Mouse (Mus musculus): ENCODE results near the gene Atp9a.
A peak's percentile ranks its signal among the peaks of the same experiment; 100 is the strongest.

Gene Atp9a

GRCm38 (mm10) chr2:168640460-168640859, 101.7 kb downstream of the Atp9a start:
- DNase-seq (ENCODE audit: extremely low spot score): no peak

- DNase-seq (ENCODE audit: extremely low spot score): no peak
Observed at GRCm38 (mm10) chr2:168634881-168635280, 107.3 kb downstream of the Atp9a start.

DNA sequence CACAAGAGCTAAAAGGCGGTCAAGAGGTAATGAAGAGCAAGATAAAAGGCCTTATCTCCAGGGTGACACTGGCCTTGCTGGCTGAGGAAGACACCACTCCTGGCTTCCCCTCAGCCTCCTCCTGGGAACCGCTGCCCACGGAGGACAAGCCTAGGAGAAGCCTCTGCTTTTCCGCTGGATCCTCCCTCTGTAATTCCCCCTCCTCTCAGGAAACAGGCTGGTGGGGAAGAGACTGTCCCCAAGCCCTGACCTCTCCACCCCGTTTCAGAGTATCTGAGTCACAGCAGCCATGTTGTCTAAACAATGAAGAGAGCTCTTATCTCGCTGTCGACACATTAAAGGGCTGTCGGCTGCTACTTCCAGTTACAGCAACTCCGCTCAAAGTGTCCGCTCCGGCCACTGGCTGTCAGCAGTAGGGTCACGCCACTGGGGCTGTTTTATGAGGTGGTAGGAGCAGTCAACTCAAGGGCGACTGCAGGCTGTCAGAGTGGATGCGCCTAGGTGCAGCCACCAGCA, 108.8 kb downstream of the Atp9a start:
- DNase-seq (ENCODE audit: extremely low spot score): no peak

GRCm38 (mm10) chr2:168632543-168632942, 109.7 kb downstream of the Atp9a start:
- DNase-seq (ENCODE audit: extremely low spot score): no peak

- peak; percentile 78 for DNase-seq (ENCODE audit: extremely low spot score)
Observed at GRCm38 (mm10) chr2:168628787-168629186, 113.4 kb downstream of the Atp9a start.

DNA sequence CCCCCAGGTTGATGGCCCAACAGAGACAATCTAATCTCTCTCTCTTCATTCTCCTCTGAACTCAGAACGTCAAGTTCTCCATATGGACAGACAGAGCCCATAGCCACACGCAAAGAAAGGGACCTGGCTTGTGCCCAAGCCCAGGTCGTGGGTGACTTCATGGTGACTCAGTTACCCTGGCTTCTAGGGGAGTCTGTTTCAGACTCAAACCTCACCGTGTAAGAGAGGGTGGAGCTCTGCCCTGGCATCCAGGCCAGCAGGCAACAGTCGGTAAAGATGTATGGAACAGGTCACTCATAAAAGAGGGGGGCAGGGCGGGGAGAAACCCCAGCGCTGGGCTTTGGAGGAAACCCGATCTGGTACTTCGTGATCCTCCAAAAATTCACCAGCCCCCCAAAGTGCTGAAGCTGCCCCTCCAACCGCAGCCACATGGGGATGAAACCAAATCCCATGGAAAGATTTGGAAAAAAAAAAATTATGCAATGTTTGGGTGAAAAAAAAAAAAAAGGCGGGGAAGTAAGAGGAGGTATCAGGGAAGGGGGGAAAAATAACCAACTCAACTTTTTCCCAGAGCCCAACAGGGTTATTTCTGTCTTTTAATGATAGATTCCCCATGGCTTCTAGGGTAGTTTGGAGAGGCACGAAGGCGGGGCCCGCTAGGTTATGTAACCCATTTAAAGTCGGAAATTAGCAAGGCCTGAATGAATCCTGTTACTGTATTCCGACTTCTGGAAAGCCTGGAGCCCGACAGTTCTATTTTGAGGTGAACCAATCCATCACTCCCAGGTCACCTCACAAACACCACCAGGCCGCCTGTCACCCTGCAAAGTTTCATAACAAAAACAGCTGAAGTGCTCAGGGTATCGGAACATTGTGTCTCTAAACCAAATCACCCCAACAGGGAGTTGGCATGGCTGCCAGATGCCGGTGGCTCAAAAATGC, 114.1 kb downstream of the Atp9a start:
- no peak for DNase-seq (ENCODE audit: extremely low spot score)

GRCm38 (mm10) chr2:168626385-168626784, 115.8 kb downstream of the Atp9a start:
- DNase-seq (ENCODE audit: extremely low spot score): no peak

GRCm38 (mm10) chr2:168625091-168625490, 117.1 kb downstream of the Atp9a start:
- DNase-seq (ENCODE audit: extremely low spot score): no peak

- DNase-seq (ENCODE audit: extremely low spot score): no peak
Observed at GRCm38 (mm10) chr2:168621111-168621802, 121.0 kb downstream of the Atp9a start.

GRCm38 (mm10) chr2:168618205-168618717, 123.9 kb downstream of the Atp9a start:
- no peak for DNase-seq (ENCODE audit: extremely low spot score)

GRCm38 (mm10) chr2:168615160-168615559, 127.0 kb downstream of the Atp9a start:
- no peak for DNase-seq (ENCODE audit: extremely low spot score)

GRCm38 (mm10) chr2:168614170-168614872, 127.9 kb downstream of the Atp9a start:
- no peak for DNase-seq (ENCODE audit: extremely low spot score)

DNA sequence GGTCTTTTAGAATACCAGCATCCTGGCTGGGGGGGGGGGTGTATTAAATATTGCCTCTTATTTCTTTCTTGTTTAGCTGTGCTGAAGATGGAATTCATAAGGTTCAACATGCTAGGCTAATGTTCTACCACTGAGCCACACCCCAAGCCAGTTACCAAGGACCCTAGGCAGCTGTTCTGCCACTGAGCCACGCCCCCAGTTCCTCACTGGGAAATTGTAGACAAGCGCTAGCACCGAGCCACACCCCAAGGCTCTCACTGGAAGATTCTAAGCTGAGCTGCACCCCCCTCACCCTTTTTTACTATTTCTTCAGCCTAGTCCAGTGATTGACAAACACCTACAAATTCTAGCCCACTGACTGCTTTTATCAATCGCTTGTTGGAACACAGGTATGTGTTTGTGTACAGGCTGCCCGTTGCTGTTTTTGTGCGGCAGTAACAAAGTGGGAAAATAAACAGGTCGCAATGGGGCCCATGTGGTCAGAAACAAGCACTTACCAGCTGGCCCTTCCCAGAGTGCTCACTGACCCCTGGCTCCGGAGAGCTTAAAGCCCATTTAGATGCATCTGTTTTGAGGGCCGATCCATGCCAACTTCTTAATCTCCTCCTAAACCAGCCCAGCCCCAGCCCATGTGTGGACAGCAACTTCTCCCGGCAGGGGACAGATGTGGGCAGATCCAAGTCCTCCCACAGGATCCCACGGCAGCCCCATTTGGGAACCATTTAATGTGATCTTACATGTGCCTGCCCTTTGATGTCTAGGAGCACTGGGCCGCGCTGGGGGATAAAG, 128.9 kb downstream of the Atp9a start:
- DNase-seq (ENCODE audit: extremely low spot score): no peak

DNA sequence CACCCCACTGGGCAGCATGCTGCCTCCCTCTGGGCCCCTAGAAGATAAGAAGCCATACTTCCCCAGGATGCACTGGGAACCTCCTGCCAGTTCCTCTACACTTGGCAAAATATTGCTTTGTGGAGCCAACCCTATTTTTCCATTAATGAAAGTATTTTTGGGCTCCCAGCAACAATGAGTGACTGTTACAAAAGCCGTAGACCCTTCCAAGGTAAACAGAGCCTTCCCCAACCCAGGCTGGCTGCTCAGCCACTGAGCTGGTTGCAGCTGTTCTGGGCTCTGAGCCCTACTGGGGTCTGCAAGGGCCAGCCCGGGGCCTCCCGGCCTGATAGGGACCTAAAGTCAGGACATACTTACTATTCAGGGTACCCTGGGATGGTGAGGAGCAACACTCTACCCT, 131.3 kb downstream of the Atp9a start:
- no peak for DNase-seq (ENCODE audit: extremely low spot score)

DNA sequence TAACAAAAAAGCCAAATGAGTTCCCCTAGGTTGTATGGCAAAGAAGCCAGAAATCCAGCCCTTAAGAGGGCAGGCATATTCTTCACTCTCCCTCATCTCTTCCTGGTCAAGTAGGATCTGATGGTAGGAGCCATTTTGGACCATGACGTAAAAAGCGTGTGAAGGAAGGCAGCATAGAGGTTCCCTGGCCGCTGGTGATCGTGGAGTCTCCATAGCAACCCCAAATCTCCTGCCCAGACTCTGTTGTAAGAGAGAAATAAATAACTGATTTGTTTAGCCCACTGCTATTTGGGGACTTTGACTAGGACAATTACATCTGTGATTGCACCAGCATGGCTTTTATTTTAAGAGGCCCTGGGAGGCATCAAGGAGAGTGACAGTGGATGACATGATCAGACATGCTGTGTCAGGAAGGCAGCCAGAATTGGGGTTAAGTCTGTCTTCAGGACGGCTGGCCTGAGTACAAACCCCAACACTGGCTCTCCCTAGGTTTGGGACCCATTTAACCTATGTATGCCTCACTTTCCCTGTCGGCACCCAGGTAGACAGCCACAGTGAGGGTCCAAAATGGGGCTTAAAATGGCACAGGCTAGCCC, 132.5 kb downstream of the Atp9a start:
- no peak for DNase-seq (ENCODE audit: extremely low spot score)

GRCm38 (mm10) chr2:168608125-168608564, 134.1 kb downstream of the Atp9a start:
- DNase-seq (ENCODE audit: extremely low spot score): no peak

GRCm38 (mm10) chr2:168604655-168605070, 137.5 kb downstream of the Atp9a start:
- no peak for DNase-seq (ENCODE audit: extremely low spot score)

DNA sequence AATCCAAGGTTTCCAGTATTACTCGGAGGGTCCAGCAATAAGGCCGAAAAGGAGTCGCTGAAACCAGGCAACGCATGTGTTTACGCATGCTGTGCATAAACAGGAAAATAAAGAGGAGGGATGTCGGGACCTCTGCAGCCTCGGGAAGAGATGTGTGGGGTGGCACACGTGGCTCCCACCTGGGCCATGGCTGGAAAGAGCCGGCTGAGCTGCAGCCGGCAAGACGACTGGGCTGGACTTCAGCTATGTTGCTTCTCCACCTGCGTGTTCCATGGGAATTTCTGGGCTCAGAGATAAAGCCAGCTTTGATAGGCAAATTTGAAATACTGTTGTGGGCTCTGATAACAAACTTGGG, 139.8 kb downstream of the Atp9a start:
- no peak for DNase-seq (ENCODE audit: extremely low spot score)

- DNase-seq (ENCODE audit: extremely low spot score): peak; percentile 69
Observed at GRCm38 (mm10) chr2:168601491-168602386, 140.5 kb downstream of the Atp9a start, which contains the start of gene Nfatc2. Nfatc2 (minus strand) TSS chr2:168601657.
